Mouse (Mus musculus) testis, adult 2 months (tissue): ENCODE data around the gene Bpnt1. TPM values are rescaled to one million over a fixed set of nuclear protein-coding genes. Genes with fewer than 3 reads are reported as not detected.
"Not testable (repeated sequence)": the region's sequence is repeated elsewhere in the genome, so short reads cannot be mapped to it uniquely, and the experiment has no call there.

ENCODE experiments used
- H3K27ac ChIP-seq: fragments of 200-500 bp; 2 replicates; pipeline ENCODE4 v1.5.1; 2012; ENCODE audit warnings: low read depth, low read length; ENCODE audit not compliant: control insufficient read depth, insufficient read depth
- H3K27me3 ChIP-seq: fragments of 200-500 bp; 2 replicates; pipeline ENCODE4 v1.6.1; 2012; ENCODE audit warnings: mild to moderate bottlenecking, low read length, moderate library complexity; ENCODE audit not compliant: control insufficient read depth, insufficient read depth
- H3K36me3 ChIP-seq: fragments of 200-500 bp; 2 replicates; pipeline ENCODE4 v1.6.1; 2012; ENCODE audit warnings: mild to moderate bottlenecking, low read length; ENCODE audit not compliant: control insufficient read depth, insufficient read depth
- H3K4me1 ChIP-seq: fragments of 200-500 bp; 2 replicates; pipeline ENCODE4 v1.6.1; 2012; ENCODE audit warnings: low read length; ENCODE audit not compliant: control insufficient read depth, insufficient read depth
- H3K4me3 ChIP-seq: fragments of 200-500 bp; 2 replicates; pipeline ENCODE4 v1.5.1; 2012; ENCODE audit warnings: low read depth, mild to moderate bottlenecking, low read length, moderate library complexity, mixed read lengths; ENCODE audit not compliant: control insufficient read depth
- CTCF ChIP-seq: fragments of 200-500 bp; IDR thresholded peaks from 2 replicates; pipeline ENCODE4 v1.5.1; 2012; ENCODE audit warnings: low read depth, mild to moderate bottlenecking, inconsistent platforms, low read length, moderate library complexity; ENCODE audit not compliant: control insufficient read depth, insufficient read depth, insufficient replicate concordance
- POLR2A ChIP-seq: fragments of 200-500 bp; IDR thresholded peaks from 2 replicates; pipeline ENCODE4 v1.6.1; 2012; ENCODE audit warnings: low read depth, mild to moderate bottlenecking, inconsistent platforms, low read length, moderate library complexity; ENCODE audit not compliant: control insufficient read depth
- polyA plus RNA-seq: library from polyadenylated mRNA; depleted of rRNA; stranded (reverse); fragments of >200 nt; gene quantifications from 2 replicates; pipeline ENCODE4 v1.2.3, GENCODE M21; 2012

Bpnt1 gene
- polyA plus RNA-seq, 1 experiment: 24.5 TPM

DNA sequence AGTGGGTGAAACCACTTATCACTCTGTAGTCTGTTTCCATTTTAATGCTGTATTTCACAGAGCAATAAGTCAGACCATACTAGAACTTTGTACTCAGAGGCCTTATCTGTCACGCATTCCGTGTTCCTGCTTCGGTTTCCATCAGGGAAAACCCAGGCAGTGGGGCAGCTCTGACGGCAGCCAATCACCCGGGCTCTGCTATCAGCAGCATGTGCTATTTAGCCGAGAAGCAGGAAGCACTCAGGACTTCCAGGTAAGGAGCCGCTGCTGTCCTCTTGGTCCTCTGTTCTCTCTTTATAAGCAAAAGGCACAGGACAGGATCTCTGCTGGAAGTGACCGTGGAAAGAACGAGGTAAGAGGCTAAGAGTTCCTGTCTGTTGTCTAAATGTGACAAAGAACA, 20.0 kb upstream of the Bpnt1 start:
- TF ChIP-seq CTCF: no peak
- no peak for TF ChIP-seq POLR2A
- no peaks in the 10 kb centered on the region for H3K4me1 ChIP-seq
- H3K4me3 ChIP-seq: no peak overlapping the region
- H3K27ac ChIP-seq: no peak overlapping the region
- H3K36me3 ChIP-seq: no peaks in the 10 kb centered on the region; the same call in 1 of the 2 replicates
- H3K27me3 ChIP-seq: no peaks in the 10 kb centered on the region

DNA sequence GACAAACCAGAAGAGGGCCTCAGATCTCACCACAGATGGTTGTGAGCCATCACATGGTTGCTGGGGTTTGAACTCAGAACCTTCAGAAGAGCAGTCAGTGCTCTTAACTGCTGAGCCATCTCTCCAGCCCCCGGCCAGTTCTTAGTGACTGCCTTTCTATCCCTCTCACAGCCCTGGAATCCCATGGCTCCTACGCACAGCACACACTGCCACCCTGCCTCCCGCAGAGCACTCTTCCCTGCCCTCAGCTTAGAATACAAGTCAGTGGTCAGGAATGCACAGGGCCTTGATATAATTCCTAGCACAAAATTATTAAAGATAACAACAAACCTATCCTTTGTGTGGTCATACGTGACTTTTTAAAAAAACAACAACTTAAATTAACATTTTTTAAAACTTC, 17.4 kb upstream of the Bpnt1 start:
- Histone ChIP-seq H3K27ac (no peak overlapping the region), H3K27me3 (no peaks in the 10 kb centered on the region), H3K4me1 (no peaks in the 10 kb centered on the region), H3K36me3 (no peaks in the 10 kb centered on the region; the same call in 1 of the 2 replicates), H3K4me3 (no peak overlapping the region)
- TF ChIP-seq POLR2A: no peak
- no peak for TF ChIP-seq CTCF

DNA sequence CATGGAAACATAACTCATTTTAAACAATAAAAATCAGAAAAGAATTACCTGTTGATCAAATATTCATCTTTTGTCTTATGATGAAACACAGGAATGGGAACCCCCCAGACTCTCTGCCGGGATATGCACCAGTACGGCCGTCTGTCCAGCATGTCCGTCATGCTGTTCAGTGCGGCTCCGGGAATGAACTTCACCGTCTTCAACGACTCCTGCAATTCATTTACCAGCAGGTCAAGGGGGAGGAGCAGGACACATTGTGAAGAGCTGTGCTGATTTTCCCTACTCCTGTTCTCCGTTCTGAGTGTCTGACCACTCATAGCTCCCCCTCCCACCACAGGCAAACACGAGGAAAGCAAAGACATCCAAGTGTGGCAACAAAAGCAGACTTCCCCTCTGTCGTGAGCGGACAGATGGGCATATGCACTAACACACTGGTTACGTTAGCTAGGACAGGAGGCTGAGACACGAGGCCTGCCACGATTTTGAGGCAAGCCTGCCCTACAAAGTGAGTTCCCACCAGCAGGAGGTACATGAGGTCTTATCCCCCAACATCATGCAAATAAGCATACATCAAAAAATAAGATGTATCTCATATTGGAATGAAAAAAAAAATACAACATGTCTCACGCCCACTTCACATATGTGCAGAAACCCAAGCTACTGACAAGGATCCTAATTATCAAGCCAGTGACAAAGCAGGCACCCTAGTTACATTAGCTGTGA, 15.9 kb upstream of the Bpnt1 start:
- Histone ChIP-seq H3K27me3 (no peaks in the 10 kb centered on the region), H3K4me3 (no peak overlapping the region), H3K4me1 (no peaks in the 10 kb centered on the region), H3K27ac (no peak overlapping the region), H3K36me3 (no peaks in the 10 kb centered on the region; the same call in 1 of the 2 replicates)
- no peak for TF ChIP-seq CTCF
- no peak for TF ChIP-seq POLR2A

DNA sequence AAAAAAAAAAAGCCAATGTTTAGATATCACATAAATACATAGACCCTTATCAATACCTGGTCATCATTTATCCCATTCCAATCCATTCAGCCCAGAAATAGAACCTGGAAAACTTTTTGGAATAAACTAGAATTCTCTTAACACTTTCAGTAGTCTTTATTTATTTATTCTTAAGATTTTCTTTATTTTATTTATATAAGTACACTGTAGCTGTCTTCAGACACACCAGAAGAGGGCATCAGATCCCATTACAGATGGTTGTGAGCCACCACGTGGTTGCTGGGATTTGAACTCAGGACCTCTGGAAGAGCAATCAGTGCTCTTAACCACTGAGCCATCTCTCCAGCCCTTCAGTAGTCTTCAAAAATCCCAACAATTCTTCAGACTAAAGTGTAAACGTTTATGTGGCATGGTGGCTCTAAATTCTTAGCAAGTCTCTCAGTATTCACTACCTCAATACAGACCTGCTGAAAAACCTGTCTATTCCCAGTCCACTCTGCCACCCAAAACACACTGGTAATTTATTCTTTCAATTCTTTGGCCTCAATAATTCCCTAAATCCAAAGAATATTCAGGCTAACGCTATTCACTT, 4.1 kb upstream of the Bpnt1 start:
- not testable (repeated sequence) for H3K27ac ChIP-seq, H3K4me1 ChIP-seq, H3K36me3 ChIP-seq, H3K4me3 ChIP-seq, H3K27me3 ChIP-seq

DNA sequence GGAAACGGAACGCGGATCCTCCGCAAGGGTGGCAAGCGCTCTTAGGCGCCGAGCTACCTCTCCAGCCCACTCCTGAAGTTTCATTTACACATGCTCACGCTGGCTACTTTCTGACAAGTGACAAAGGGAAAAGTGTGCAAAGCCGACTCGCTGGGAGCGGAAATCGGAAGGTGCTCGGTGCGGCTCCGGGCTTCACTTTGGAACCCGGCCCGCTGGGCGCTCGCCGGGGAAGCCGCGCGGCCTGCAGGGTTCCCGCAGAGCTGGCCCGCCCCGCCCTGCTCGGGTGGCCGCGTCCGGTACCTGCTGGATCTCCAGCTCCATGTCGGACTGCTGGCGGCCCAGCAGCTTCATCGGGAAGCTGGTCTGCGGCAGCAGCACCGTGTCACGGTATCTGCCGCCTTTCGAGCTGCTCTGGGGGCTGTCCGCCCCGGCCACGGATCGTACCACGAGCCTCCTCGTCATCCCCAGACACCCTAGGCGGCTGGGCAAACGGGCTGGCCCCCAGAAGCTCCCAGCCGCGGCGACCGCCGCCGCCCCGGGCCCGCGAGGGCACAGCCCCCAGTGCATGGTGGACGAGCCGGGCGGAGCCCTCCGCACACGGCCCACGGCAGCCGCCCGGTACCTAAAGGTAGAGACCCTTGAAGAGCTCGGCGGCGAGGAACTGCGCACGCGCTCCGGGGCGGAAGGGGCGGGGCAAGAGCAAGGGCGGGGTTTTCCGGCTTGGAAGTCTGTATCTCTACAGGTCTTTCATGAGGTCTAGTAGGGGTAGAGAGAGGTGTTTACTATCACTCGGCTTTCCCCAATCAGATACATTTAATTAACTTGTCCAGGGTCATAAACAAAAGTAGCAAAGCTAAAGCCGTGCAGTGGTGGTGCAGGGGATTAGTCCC, 3.0 kb upstream of the Bpnt1 start, which contains the start of gene Iars2:
TSS of gene Iars2 (minus strand) at position 676 of the 890 bp plus-strand sequence.
- Histone ChIP-seq H3K4me3 (peak within 1 kb of the TSS; percentile 95), H3K36me3 (no peaks in the 10 kb centered on the region), H3K4me1 (peaks cover 9% of the 10 kb centered on the region), H3K27ac (peak within 1 kb of the TSS; percentile 82), H3K27me3 (no peaks in the 10 kb centered on the region)
- TF ChIP-seq POLR2A (peak; percentile 79), CTCF (no peak)

DNA sequence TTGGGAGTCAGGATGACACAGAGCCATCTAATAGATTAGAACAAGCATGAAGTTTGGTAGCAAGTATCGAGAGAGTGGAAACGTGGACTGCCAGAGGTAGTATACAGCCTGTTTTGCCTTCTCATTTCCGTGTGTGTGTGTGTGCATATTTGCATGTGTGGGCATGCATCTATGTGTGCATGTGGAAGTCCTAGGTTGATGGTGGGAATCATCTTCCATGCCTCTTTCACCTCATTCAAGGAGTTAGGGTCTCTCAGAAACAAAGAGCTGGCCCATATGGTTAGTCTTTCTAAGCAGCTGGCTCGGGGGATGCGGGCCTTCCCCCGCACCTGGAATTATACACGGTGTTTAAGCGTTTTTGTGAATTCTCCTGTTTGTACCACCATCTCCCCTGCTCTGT, 2.1 kb upstream of the Bpnt1 start:
- no peak overlapping the region for H3K27ac ChIP-seq

DNA sequence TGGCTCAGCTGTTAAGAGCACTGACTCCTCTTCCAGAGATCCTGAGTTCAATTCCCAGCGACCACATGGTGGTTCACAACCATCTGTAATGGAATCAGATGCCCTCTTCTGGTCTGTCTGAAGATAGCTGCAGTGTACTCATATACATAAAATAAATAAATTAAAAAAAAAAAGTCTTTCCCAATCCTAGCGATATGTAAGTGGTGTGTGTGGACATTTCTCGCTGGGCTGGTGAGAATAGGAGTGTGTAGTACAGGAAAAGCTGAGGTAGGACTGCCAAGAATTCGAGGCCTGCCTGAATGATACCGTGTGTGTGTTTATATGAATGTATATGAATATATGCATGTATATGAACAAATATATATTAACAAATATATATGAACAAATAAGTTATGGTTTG, 585 bp upstream of the Bpnt1 start:
- Histone ChIP-seq H3K36me3 (no peaks in the 10 kb centered on the region), H3K27me3 (no peaks in the 10 kb centered on the region), H3K27ac (no peak overlapping the region), H3K4me3 (no peak overlapping the region), H3K4me1 (peaks cover 9% of the 10 kb centered on the region)
- TF ChIP-seq POLR2A (no peak), CTCF (no peak)

More for the DNA sequence above, 2.1 kb upstream of the Bpnt1 start:
- H3K27me3 ChIP-seq: no peaks in the 10 kb centered on the region
- no peak overlapping the region for H3K4me3 ChIP-seq
- TF ChIP-seq CTCF (no peak), POLR2A (no peak)
- no peaks in the 10 kb centered on the region for H3K36me3 ChIP-seq
- peaks cover 9% of the 10 kb centered on the region for H3K4me1 ChIP-seq
